Mouse (Mus musculus): ENCODE data around the gene Spry1. TPM values are rescaled to one million over a fixed set of nuclear protein-coding genes. Genes with fewer than 3 reads are reported as not detected.
"Not testable (repeated sequence)": the region's sequence is repeated elsewhere in the genome, so short reads cannot be mapped to it uniquely, and the experiment has no call there.

Gene Spry1
- 5.9 and 6.3 TPM in 2 replicates for polyA plus RNA-seq (2015; fragmentation: Nextera tagmentation; extraction: Ambion mirVana)

- Histone ChIP-seq H3K9me3 (replicated peaks) (no peaks in the 10 kb centered on the region), H3K27ac (replicated peaks) (peak within 1 kb of the TSS; percentile 94), H3K4me2 (peak within 1 kb of the TSS; percentile 87), H3K36me3 (peaks cover 17% of the 10 kb centered on the region), H3K27me3 (replicated peaks) (peaks cover 14% of the 10 kb centered on the region), H3K4me3 (replicated peaks) (peak within 1 kb of the TSS; percentile 69), H3K9ac (replicated peaks) (peak within 1 kb of the TSS; percentile 81), H3K4me1 (peaks cover 31% of the 10 kb centered on the region)
- ATAC-seq (ENCODE audit: low FRiP score), result peak; percentile 95
- under 1% methylated on average over 38 of the region's 38 CpGs for WGBS
These were observed at the start of gene Spry1 for GRCm38 (mm10) chr3:37639690-37640089. Gene Spry1 (plus strand): TSS chr3:37639947.

GRCm38 (mm10) chr3:37595721-37596120 is 44.0 kb upstream of the Spry1 start:
- H3K4me1 ChIP-seq, result no peaks in the 10 kb centered on the region
- no peaks in the 10 kb centered on the region for H3K27me3 ChIP-seq (replicated peaks)
- no peak overlapping the region for H3K4me2 ChIP-seq
- ATAC-seq (ENCODE audit: low FRiP score), result no peak
- no peaks in the 10 kb centered on the region for H3K36me3 ChIP-seq
- H3K27ac ChIP-seq (replicated peaks), result no peak overlapping the region
- no peak overlapping the region for H3K9ac ChIP-seq (replicated peaks)
- no peak overlapping the region for H3K4me3 ChIP-seq (replicated peaks)
- WGBS, result 57% methylated on average over 10 of the region's 10 CpGs
- H3K9me3 ChIP-seq (replicated peaks), result no peaks in the 10 kb centered on the region

- Histone ChIP-seq H3K27me3 (replicated peaks) (no peaks in the 10 kb centered on the region), H3K4me3 (replicated peaks) (no peak overlapping the region), H3K36me3 (no peaks in the 10 kb centered on the region), H3K4me1 (no peaks in the 10 kb centered on the region), H3K9ac (replicated peaks) (no peak overlapping the region), H3K27ac (replicated peaks) (no peak overlapping the region), H3K9me3 (replicated peaks) (no peaks in the 10 kb centered on the region), H3K4me2 (no peak overlapping the region)
- WGBS, result 67% methylated on average over 6 of the region's 6 CpGs
- no peak for ATAC-seq (ENCODE audit: low FRiP score)
These were observed 43.2 kb upstream of the Spry1 start for GRCm38 (mm10) chr3:37596519-37596918.

- Histone ChIP-seq H3K9me3 (replicated peaks) (no peaks in the 10 kb centered on the region), H3K36me3 (no peaks in the 10 kb centered on the region), H3K27me3 (replicated peaks) (no peaks in the 10 kb centered on the region), H3K4me1 (no peaks in the 10 kb centered on the region), H3K27ac (replicated peaks) (no peak overlapping the region), H3K4me3 (replicated peaks) (no peak overlapping the region), H3K9ac (replicated peaks) (no peak overlapping the region), H3K4me2 (no peak overlapping the region)
- no peak for ATAC-seq (ENCODE audit: low FRiP score)
- 76% methylated on average over 5 of the region's 5 CpGs for WGBS
These were observed 42.5 kb upstream of the Spry1 start for GRCm38 (mm10) chr3:37597200-37597599.

GRCm38 (mm10) chr3:37599641-37600040 is 40.1 kb upstream of the Spry1 start:
- not testable (repeated sequence) for ATAC-seq (ENCODE audit: low FRiP score); H3K4me2 ChIP-seq; H3K4me3 ChIP-seq (replicated peaks); H3K4me1 ChIP-seq; H3K27ac ChIP-seq (replicated peaks); H3K27me3 ChIP-seq (replicated peaks); H3K9me3 ChIP-seq (replicated peaks); H3K36me3 ChIP-seq; H3K9ac ChIP-seq (replicated peaks)
- WGBS, result 94% methylated on average over 14 of the region's 14 CpGs

GRCm38 (mm10) chr3:37602356-37602755 is 37.4 kb upstream of the Spry1 start:
- WGBS, result 93% methylated on average over 9 of the region's 9 CpGs
- Histone ChIP-seq H3K27ac (replicated peaks) (no peak overlapping the region), H3K9me3 (replicated peaks) (no peaks in the 10 kb centered on the region), H3K9ac (replicated peaks) (no peak overlapping the region), H3K4me2 (no peak overlapping the region), H3K36me3 (no peaks in the 10 kb centered on the region), H3K4me3 (replicated peaks) (no peak overlapping the region), H3K4me1 (peaks cover 7% of the 10 kb centered on the region), H3K27me3 (replicated peaks) (no peaks in the 10 kb centered on the region)
- ATAC-seq (ENCODE audit: low FRiP score), result no peak

- H3K27me3 ChIP-seq (replicated peaks), result no peaks in the 10 kb centered on the region
- no peaks in the 10 kb centered on the region for H3K36me3 ChIP-seq
- no peak overlapping the region for H3K9ac ChIP-seq (replicated peaks)
- ATAC-seq (ENCODE audit: low FRiP score), result no peak
- no peak overlapping the region for H3K4me3 ChIP-seq (replicated peaks)
- H3K4me2 ChIP-seq, result no peak overlapping the region
- WGBS, result 92% methylated on average over 7 of the region's 7 CpGs
- H3K4me1 ChIP-seq, result peaks cover 7% of the 10 kb centered on the region
- H3K27ac ChIP-seq (replicated peaks), result no peak overlapping the region
- no peaks in the 10 kb centered on the region for H3K9me3 ChIP-seq (replicated peaks)
These were observed 36.9 kb upstream of the Spry1 start for GRCm38 (mm10) chr3:37602890-37603289.

- H3K27me3 ChIP-seq (replicated peaks), result no peaks in the 10 kb centered on the region
- H3K4me3 ChIP-seq (replicated peaks), result no peak overlapping the region
- no peak for ATAC-seq (ENCODE audit: low FRiP score)
- no peaks in the 10 kb centered on the region for H3K36me3 ChIP-seq
- no peaks in the 10 kb centered on the region for H3K9me3 ChIP-seq (replicated peaks)
- no peak overlapping the region for H3K4me2 ChIP-seq
- no peak overlapping the region for H3K27ac ChIP-seq (replicated peaks)
- no peak overlapping the region for H3K9ac ChIP-seq (replicated peaks)
- peaks cover 7% of the 10 kb centered on the region for H3K4me1 ChIP-seq
- WGBS, result 85% methylated on average over 3 of the region's 3 CpGs
These were observed 36.2 kb upstream of the Spry1 start for GRCm38 (mm10) chr3:37603541-37603940.

- peaks cover 7% of the 10 kb centered on the region for H3K4me1 ChIP-seq
- H3K36me3 ChIP-seq, result no peaks in the 10 kb centered on the region
- H3K4me2 ChIP-seq, result no peak overlapping the region
- H3K27me3 ChIP-seq (replicated peaks), result no peaks in the 10 kb centered on the region
- peak; percentile 55; the same call in 1 of the 2 replicates for ATAC-seq (ENCODE audit: low FRiP score)
- no peak overlapping the region for H3K9ac ChIP-seq (replicated peaks)
- 54% methylated on average over 13 of the region's 13 CpGs for WGBS
- no peak overlapping the region for H3K4me3 ChIP-seq (replicated peaks)
- H3K27ac ChIP-seq (replicated peaks), result no peak overlapping the region
- no peaks in the 10 kb centered on the region for H3K9me3 ChIP-seq (replicated peaks)
These were observed 34.5 kb upstream of the Spry1 start for GRCm38 (mm10) chr3:37604976-37605875.

GRCm38 (mm10) chr3:37605876-37606238 is 33.9 kb upstream of the Spry1 start:
- H3K4me3 ChIP-seq (replicated peaks), result no peak overlapping the region
- H3K9me3 ChIP-seq (replicated peaks), result no peaks in the 10 kb centered on the region
- H3K4me1 ChIP-seq, result peaks cover 7% of the 10 kb centered on the region
- no peaks in the 10 kb centered on the region for H3K36me3 ChIP-seq
- no peak overlapping the region for H3K4me2 ChIP-seq
- no peak for ATAC-seq (ENCODE audit: low FRiP score)
- H3K27me3 ChIP-seq (replicated peaks), result no peaks in the 10 kb centered on the region
- no peak overlapping the region for H3K27ac ChIP-seq (replicated peaks)
- WGBS, result 86% methylated on average over 10 of the region's 10 CpGs
- H3K9ac ChIP-seq (replicated peaks), result no peak overlapping the region

GRCm38 (mm10) chr3:37608926-37609325 is 30.8 kb upstream of the Spry1 start:
- H3K36me3 ChIP-seq, result no peaks in the 10 kb centered on the region
- no peak overlapping the region for H3K27ac ChIP-seq (replicated peaks)
- H3K9me3 ChIP-seq (replicated peaks), result no peaks in the 10 kb centered on the region
- H3K27me3 ChIP-seq (replicated peaks), result no peaks in the 10 kb centered on the region
- peaks cover 7% of the 10 kb centered on the region for H3K4me1 ChIP-seq
- no peak overlapping the region for H3K9ac ChIP-seq (replicated peaks)
- H3K4me2 ChIP-seq, result no peak overlapping the region
- WGBS, result 94% methylated on average over 4 of the region's 4 CpGs
- ATAC-seq (ENCODE audit: low FRiP score), result no peak
- no peak overlapping the region for H3K4me3 ChIP-seq (replicated peaks)

GRCm38 (mm10) chr3:37610670-37611069 is 29.1 kb upstream of the Spry1 start:
- H3K4me2 ChIP-seq, result no peak overlapping the region
- no peak overlapping the region for H3K27ac ChIP-seq (replicated peaks)
- no peaks in the 10 kb centered on the region for H3K9me3 ChIP-seq (replicated peaks)
- no peak overlapping the region for H3K4me3 ChIP-seq (replicated peaks)
- ATAC-seq (ENCODE audit: low FRiP score), result no peak
- H3K27me3 ChIP-seq (replicated peaks), result no peaks in the 10 kb centered on the region
- no peaks in the 10 kb centered on the region for H3K4me1 ChIP-seq
- WGBS, result 95% methylated on average over 2 of the region's 2 CpGs
- no peaks in the 10 kb centered on the region for H3K36me3 ChIP-seq
- no peak overlapping the region for H3K9ac ChIP-seq (replicated peaks)
